Mouse (Mus musculus) heart, postnatal 36 days (tissue): ENCODE data around the gene Gm20897. TPM values are rescaled to one million over a fixed set of nuclear protein-coding genes. Genes with fewer than 3 reads are reported as not detected.
"Not testable (repeated sequence)": the region's sequence is repeated elsewhere in the genome, so short reads cannot be mapped to it uniquely, and the experiment has no call there.

Experiments
- DNase-seq, 2 experiments: peaks; one replicate each; pipeline ENCODE4 v3.0.0; 2021 to 2022
- intact Hi-C: fragments of 180-260 bp; cut with DNase I; formaldehyde crosslinking; loops from one replicate; pipeline ENCODE4 v1.15.1; 2025
- total RNA-seq, 2 experiments: library from RNA; stranded (reverse); gene quantifications; 2 replicates each; pipeline ENCODE4 v1.2.3; 2021

Gm20897 gene
- total RNA-seq = not detected

GRCm38 (mm10) chrY:38502138-38502537 lies at the start of gene Gm20897:
Gene Gm20897, minus strand, starts transcription at chrY:38502238.
- DNase-seq, intact Hi-C loops: not testable (repeated sequence)

Other genes with a start within 250 kb of the Gm20897 start
- gene Gm21732, start 73.5 kb upstream of the Gm20897 start, total RNA-seq = not detected